Mouse (Mus musculus): ENCODE data around the gene Pde8a. TPM values are rescaled to one million over a fixed set of nuclear protein-coding genes. Genes with fewer than 3 reads are reported as not detected.

Gene Pde8a
- total and polyA plus RNA-seq, 2 experiments from 2014 or later, result 1.8 to 3.9 TPM

DNA sequence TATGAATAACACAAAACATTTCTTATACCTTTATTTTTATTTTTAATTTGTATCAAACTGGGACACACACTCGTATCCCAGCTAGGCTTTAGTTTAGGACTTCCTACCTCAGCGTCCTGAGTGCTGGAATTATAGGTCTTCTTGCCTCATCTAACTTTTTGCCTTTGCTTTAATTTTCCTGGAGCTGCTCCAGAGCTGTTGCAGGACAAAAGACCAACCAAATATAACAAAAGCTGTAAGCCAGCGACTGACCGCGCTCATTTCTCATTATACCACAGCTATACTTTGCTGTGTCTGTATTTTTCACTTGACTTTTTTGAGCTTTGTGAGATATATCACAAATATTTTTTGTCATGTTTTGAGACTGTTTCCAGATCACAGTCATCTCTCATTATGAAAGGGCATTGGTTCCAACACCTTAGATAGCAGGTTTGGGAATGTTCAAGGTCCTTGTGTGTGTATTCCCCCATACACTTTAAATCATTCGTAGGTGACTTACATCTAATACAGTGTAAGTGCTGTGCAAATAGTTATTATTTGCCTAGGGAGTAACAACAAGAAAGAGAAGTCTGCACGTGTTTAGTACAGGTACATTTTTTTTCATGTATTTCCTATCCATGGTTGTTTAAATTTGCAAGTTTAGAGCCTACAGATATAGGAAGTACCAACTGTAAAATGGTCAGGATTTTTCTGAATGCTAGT lies 16.8 kb downstream of the Pde8a start:
- ATAC-seq (ENCODE audit: low FRiP score) (no peak), DNase-seq (ENCODE audit: low spot score) (no peak)
- Histone ChIP-seq H3K27me3 (ENCODE audit: insufficient read depth, low read length) (no peaks in the 10 kb centered on the region), H3K36me3 (ENCODE audit: insufficient read depth, low read length) (no peaks in the 10 kb centered on the region), H3K27ac (ENCODE audit: low read depth, low read length) (no peak overlapping the region), H3K9ac (replicated peaks; ENCODE audit: low read length, poor library complexity, severe bottlenecking) (no peak overlapping the region), H3K9me3 (ENCODE audit: low read length) (no peaks in the 10 kb centered on the region), H3K4me1 (ENCODE audit: insufficient read depth, low read length) (no peaks in the 10 kb centered on the region), H3K4me2 (ENCODE audit: low read depth, low read length, poor library complexity, severe bottlenecking) (no peak overlapping the region), H3K4me3 (ENCODE audit: low read depth, low read length) (no peak overlapping the region)
- no peak for TF ChIP-seq CTCF (IDR thresholded peaks at IDR 0.05)
- WGBS, result 85% methylated on average over 7 of the region's 7 CpGs

DNA sequence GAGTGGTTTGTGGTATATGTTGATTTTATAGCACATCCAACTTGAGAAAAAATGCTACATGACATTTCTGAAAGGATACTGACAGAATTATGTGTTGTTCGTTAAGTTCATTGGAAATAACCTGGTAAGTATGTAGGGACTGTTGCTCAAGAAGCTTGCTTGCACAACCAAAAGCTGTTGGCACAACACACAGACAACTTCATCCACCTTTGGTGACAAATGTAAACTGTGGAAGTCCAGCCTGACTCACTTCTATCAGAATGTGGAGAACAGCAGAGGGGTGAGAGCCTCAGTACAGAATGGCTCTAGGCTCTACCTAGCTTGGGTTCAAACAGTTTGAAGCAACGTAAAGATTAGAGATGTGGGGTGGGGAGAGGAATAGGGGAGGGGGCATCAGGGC lies 19.3 kb downstream of the Pde8a start:
- TF ChIP-seq CTCF (IDR thresholded peaks at IDR 0.05), result no peak
- 82% methylated on average over 2 of the region's 2 CpGs for WGBS
- no peaks in the 10 kb centered on the region for H3K27me3 ChIP-seq (ENCODE audit: insufficient read depth, low read length)
- H3K4me2 ChIP-seq (ENCODE audit: low read depth, low read length, poor library complexity, severe bottlenecking), result no peak overlapping the region
- ATAC-seq (ENCODE audit: low FRiP score) (no peak), DNase-seq (ENCODE audit: low spot score) (no peak)
- H3K9ac ChIP-seq (replicated peaks; ENCODE audit: low read length, poor library complexity, severe bottlenecking), result no peak overlapping the region
- H3K4me3 ChIP-seq (ENCODE audit: low read depth, low read length), result no peak overlapping the region
- no peaks in the 10 kb centered on the region for H3K36me3 ChIP-seq (ENCODE audit: insufficient read depth, low read length)
- H3K9me3 ChIP-seq (ENCODE audit: low read length), result no peaks in the 10 kb centered on the region
- H3K4me1 ChIP-seq (ENCODE audit: insufficient read depth, low read length), result no peaks in the 10 kb centered on the region
- no peak overlapping the region for H3K27ac ChIP-seq (ENCODE audit: low read depth, low read length)

DNA sequence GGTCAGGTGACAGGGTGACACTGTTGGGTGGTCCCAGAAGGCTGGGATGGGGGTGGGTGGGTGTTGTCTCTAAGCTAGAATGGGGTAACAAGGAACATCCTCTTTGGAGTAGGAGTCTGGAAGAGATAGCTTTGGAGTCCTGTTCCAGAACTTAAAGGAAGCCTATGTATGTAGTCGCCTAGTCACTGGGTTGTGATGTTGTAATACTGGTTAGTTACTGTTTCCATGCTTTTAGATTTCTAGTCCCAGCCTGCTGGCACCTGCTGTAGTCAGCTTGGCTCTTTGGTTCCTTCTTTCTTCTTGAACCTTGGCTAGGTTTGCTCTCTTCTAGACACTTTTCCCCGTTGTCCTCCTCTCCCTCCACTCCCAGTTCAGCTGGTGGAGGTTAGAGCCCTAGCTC lies 21.7 kb downstream of the Pde8a start:
- no peaks in the 10 kb centered on the region for H3K4me1 ChIP-seq (ENCODE audit: insufficient read depth, low read length)
- TF ChIP-seq CTCF (IDR thresholded peaks at IDR 0.05), result no peak
- no peak overlapping the region for H3K4me2 ChIP-seq (ENCODE audit: low read depth, low read length, poor library complexity, severe bottlenecking)
- WGBS, result 93% methylated on average over 2 of the region's 2 CpGs
- no peak overlapping the region for H3K27ac ChIP-seq (ENCODE audit: low read depth, low read length)
- no peaks in the 10 kb centered on the region for H3K27me3 ChIP-seq (ENCODE audit: insufficient read depth, low read length)
- H3K4me3 ChIP-seq (ENCODE audit: low read depth, low read length), result no peak overlapping the region
- DNase-seq (ENCODE audit: low spot score), result no peak
- no peaks in the 10 kb centered on the region for H3K9me3 ChIP-seq (ENCODE audit: low read length)
- no peak for ATAC-seq (ENCODE audit: low FRiP score)
- no peak overlapping the region for H3K9ac ChIP-seq (replicated peaks; ENCODE audit: low read length, poor library complexity, severe bottlenecking)
- no peaks in the 10 kb centered on the region for H3K36me3 ChIP-seq (ENCODE audit: insufficient read depth, low read length)

DNA sequence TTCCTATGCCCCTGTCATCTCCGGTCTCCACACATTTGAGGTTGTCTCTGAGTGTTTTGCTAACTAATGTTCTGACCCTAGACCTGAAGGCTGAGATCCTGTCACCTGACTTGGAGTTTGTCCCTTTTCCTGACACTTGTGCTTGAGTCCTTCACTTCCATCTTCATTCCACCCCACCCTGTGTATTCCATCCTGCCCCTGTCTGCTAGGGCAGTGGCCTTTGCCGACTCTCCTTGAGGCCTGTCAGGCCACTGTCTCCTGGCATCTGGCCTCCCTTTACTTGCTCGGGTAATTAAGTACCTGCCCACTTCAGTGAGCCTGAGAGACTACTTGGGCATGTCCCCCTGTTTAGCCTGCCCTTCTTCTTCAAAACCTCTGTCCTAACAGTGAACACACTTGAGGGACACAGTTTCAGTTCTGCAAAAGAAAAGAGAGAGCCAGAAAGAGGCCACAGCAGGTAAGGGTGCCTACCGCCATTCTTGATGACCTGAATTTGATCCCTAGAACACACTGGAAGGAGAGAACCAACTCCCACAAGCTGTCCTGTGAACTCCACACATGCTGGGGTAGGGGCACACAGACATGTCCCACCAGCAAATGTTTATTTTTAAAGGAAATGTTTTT lies 22.3 kb downstream of the Pde8a start:
- ATAC-seq (ENCODE audit: low FRiP score), result no peak
- no peak overlapping the region for H3K4me2 ChIP-seq (ENCODE audit: low read depth, low read length, poor library complexity, severe bottlenecking)
- H3K4me1 ChIP-seq (ENCODE audit: insufficient read depth, low read length), result no peaks in the 10 kb centered on the region
- H3K9me3 ChIP-seq (ENCODE audit: low read length), result no peaks in the 10 kb centered on the region
- WGBS, result 79% methylated on average over 4 of the region's 4 CpGs
- no peaks in the 10 kb centered on the region for H3K36me3 ChIP-seq (ENCODE audit: insufficient read depth, low read length)
- H3K9ac ChIP-seq (replicated peaks; ENCODE audit: low read length, poor library complexity, severe bottlenecking), result no peak overlapping the region
- no peak for TF ChIP-seq CTCF (IDR thresholded peaks at IDR 0.05)
- no peaks in the 10 kb centered on the region for H3K27me3 ChIP-seq (ENCODE audit: insufficient read depth, low read length)
- H3K4me3 ChIP-seq (ENCODE audit: low read depth, low read length), result no peak overlapping the region
- no peak overlapping the region for H3K27ac ChIP-seq (ENCODE audit: low read depth, low read length)
- DNase-seq (ENCODE audit: low spot score), result no peak

DNA sequence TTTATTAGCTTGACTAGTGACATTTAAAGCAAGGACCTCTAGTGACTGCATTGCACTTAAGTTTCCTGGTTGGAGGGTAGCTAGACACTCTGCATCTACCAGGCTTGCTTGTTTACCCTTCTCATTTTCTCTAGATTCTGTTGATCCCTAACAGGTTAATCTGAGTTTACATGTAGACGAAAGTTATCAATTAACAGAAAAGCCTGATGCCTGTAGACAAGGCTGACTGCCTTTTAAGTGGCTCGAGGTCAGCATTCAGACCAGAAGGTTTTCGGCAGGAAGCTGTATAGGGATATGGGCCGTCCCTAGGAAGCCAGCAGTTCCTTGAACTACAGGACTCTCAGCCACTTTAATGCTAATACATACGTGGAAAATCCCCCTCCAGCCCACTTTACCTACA lies 30.0 kb downstream of the Pde8a start:
- no peaks in the 10 kb centered on the region for H3K9me3 ChIP-seq (ENCODE audit: low read length)
- WGBS, result 79% methylated on average over 5 of the region's 5 CpGs
- H3K4me3 ChIP-seq (ENCODE audit: low read depth, low read length), result no peak overlapping the region
- H3K27me3 ChIP-seq (ENCODE audit: insufficient read depth, low read length), result no peaks in the 10 kb centered on the region
- no peak for DNase-seq (ENCODE audit: low spot score)
- H3K27ac ChIP-seq (ENCODE audit: low read depth, low read length), result no peak overlapping the region
- no peaks in the 10 kb centered on the region for H3K36me3 ChIP-seq (ENCODE audit: insufficient read depth, low read length)
- TF ChIP-seq CTCF (IDR thresholded peaks at IDR 0.05), result no peak
- no peak for ATAC-seq (ENCODE audit: low FRiP score)
- H3K4me2 ChIP-seq (ENCODE audit: low read depth, low read length, poor library complexity, severe bottlenecking), result no peak overlapping the region
- H3K4me1 ChIP-seq (ENCODE audit: insufficient read depth, low read length), result no peaks in the 10 kb centered on the region
- H3K9ac ChIP-seq (replicated peaks; ENCODE audit: low read length, poor library complexity, severe bottlenecking), result no peak overlapping the region

DNA sequence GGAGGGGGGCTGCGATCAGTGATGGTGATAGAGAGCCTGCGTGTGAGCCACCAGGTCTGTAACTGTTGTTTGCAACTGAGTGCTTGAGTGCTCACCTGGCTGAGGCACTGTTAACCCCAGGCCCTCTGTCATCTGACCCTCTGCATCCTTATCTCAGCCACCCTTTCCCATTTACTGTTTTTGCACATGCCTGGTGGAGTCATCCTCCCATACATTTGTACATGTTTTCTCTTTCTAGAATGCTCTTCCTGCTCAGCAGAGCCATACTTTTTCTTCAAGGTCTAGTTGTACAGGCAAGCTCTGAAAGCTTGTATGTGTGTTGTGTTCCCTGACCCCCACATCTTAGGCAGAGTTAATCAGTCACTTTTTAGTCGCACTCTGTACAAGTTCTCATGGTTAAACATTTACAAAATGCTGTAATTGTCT lies 36.5 kb downstream of the Pde8a start:
- TF ChIP-seq CTCF (IDR thresholded peaks at IDR 0.05), result no peak
- Histone ChIP-seq H3K9me3 (ENCODE audit: low read length) (no peaks in the 10 kb centered on the region), H3K36me3 (ENCODE audit: insufficient read depth, low read length) (no peaks in the 10 kb centered on the region), H3K4me2 (ENCODE audit: low read depth, low read length, poor library complexity, severe bottlenecking) (no peak overlapping the region), H3K27me3 (ENCODE audit: insufficient read depth, low read length) (no peaks in the 10 kb centered on the region), H3K9ac (replicated peaks; ENCODE audit: low read length, poor library complexity, severe bottlenecking) (no peak overlapping the region), H3K4me1 (ENCODE audit: insufficient read depth, low read length) (no peaks in the 10 kb centered on the region), H3K4me3 (ENCODE audit: low read depth, low read length) (no peak overlapping the region), H3K27ac (ENCODE audit: low read depth, low read length) (no peak overlapping the region)
- DNase-seq (ENCODE audit: low spot score) (no peak), ATAC-seq (ENCODE audit: low FRiP score) (no peak)
- 86% methylated on average over 3 of the region's 3 CpGs for WGBS
